Mouse (Mus musculus) inflammation-experienced regulatory T-cells, adult 16 weeks (primary cell): ENCODE measurements around the gene Gm8922. TPM values are rescaled to one million over a fixed set of nuclear protein-coding genes. Genes with fewer than 3 reads are reported as not detected.

Experiments
- polyA plus RNA-seq: library from polyadenylated mRNA; unstranded; fragments of 100-300 nt; shearing (Covaris generic); gene quantifications from one replicate; pipeline ENCODE4 v1.2.1, GENCODE M21; 2017

Gene Gm8922
- polyA plus RNA-seq = not detected

DNA sequence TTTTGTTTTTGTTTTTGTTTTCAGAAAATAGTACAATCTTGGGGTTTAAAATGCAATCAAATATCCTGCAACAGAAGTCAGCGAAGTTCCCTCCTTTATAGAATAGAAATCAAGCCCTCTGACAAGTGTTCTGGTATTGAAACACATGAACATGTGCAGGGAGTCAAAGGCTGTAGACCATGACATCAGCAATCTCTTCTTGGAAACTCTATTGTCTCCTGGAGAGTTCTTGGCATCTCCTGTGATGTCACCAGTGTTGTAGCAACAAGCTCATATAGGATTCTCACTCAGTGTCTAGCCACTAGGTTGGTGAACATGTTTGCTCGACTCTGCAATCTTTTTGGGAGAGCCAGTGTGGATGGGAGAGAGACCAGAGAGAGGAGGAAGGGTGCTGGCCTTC is at the start of gene Gm8922:
TSS of gene Gm8922 (plus strand) at position 301 of the 400 bp plus-strand sequence.

Other genes starting within 250 kb of the Gm8922 start
- 0.37 TPM for gene Gm8906, start 179.3 kb upstream of the Gm8922 start, polyA plus RNA-seq
- not detected for gene Gm6460, start 87.0 kb upstream of the Gm8922 start, polyA plus RNA-seq
- 1.3 TPM for gene Gm8926, start 88.6 kb downstream of the Gm8922 start, polyA plus RNA-seq
- gene Gm6465, start 163.6 kb downstream of the Gm8922 start, polyA plus RNA-seq = not detected
- gene 4933402N22Rik, start 236.1 kb downstream of the Gm8922 start, polyA plus RNA-seq = not detected